ENCODE assay signal across 15 mouse cellular contexts in genomic region chr13:120251208-120251924, GRCm38 (mm10). TPM values are rescaled to one million over a fixed set of nuclear protein-coding genes. Genes with fewer than 3 reads are reported as not detected.
"Had no signal": no experiment of that assay in that cellular context is flagged by ENCODE, and none has a peak within 500 bp of the region (broad histone marks: within the 10 kb centered on the region; RNA-seq: fewer than 3 reads in every experiment).

No protein-coding gene starts in this region.

RNA-seq across cellular contexts. Expression of gene AF067061, which starts 11.5 kb away (rescaled TPM):
- total RNA-seq: heart, postnatal 10 days; heart, postnatal 14 days; heart, postnatal 25 days; heart, postnatal 36 days; heart, postnatal 4 days; hematopoietic stem cell, adult 5-6 weeks; hindbrain, postnatal 0 days; layer of hippocampus, adult 18-20 months; layer of hippocampus, adult 2 months; layer of hippocampus, adult 8-10 months; layer of hippocampus, postnatal 10 days; layer of hippocampus, postnatal 14 days; layer of hippocampus, postnatal 25 days; layer of hippocampus, postnatal 36 days; left cerebral cortex, adult 18-20 months had no signal

RNA-seq across cellular contexts. Expression of gene Gm21731, which starts 12.5 kb away (rescaled TPM):
- total RNA-seq: heart, postnatal 10 days; heart, postnatal 14 days; heart, postnatal 25 days; heart, postnatal 36 days; heart, postnatal 4 days; hematopoietic stem cell, adult 5-6 weeks; hindbrain, postnatal 0 days; layer of hippocampus, adult 18-20 months; layer of hippocampus, adult 2 months; layer of hippocampus, adult 8-10 months; layer of hippocampus, postnatal 10 days; layer of hippocampus, postnatal 14 days; layer of hippocampus, postnatal 25 days; layer of hippocampus, postnatal 36 days; left cerebral cortex, adult 18-20 months had no signal

RNA-seq across cellular contexts. Expression of gene Gm21762, which starts 35.6 kb away (rescaled TPM):
- total RNA-seq: heart, postnatal 10 days; heart, postnatal 14 days; heart, postnatal 25 days; heart, postnatal 36 days; heart, postnatal 4 days; hindbrain, postnatal 0 days; layer of hippocampus, adult 18-20 months; layer of hippocampus, adult 2 months; layer of hippocampus, adult 8-10 months; layer of hippocampus, postnatal 10 days; layer of hippocampus, postnatal 14 days; layer of hippocampus, postnatal 25 days; layer of hippocampus, postnatal 36 days; left cerebral cortex, adult 18-20 months had no signal

RNA-seq across cellular contexts. Expression of gene BC147527, which starts 48.8 kb away (rescaled TPM):
- total RNA-seq: heart, postnatal 10 days; heart, postnatal 14 days; heart, postnatal 25 days; heart, postnatal 4 days; hindbrain, postnatal 0 days; layer of hippocampus, adult 18-20 months; layer of hippocampus, adult 2 months; layer of hippocampus, postnatal 10 days; layer of hippocampus, postnatal 14 days; layer of hippocampus, postnatal 25 days; layer of hippocampus, postnatal 36 days; left cerebral cortex, adult 18-20 months had no signal
